Mouse (Mus musculus) liver, embryonic 11.5 days (tissue): ENCODE measurements at regions not wholly inside any gene's neighbourhood (a gene's known extent, or its start where the extent isn't known, plus 50 kb on each side); places are given as distances from the start of the nearest gene placed in this dataset.

Source experiments
- ATAC-seq: fragments of 200-750 bp; cut with Nextera tagmentation; replicated peaks from 2 replicates; pipeline ENCODE4 v1.8.0; 2017; ENCODE audit warnings: moderate number of reproducible peaks, mild to moderate bottlenecking, moderate TSS enrichment, moderate library complexity; ENCODE audit not compliant: low FRiP score
- DNase-seq: peaks from one replicate; pipeline ENCODE4 v3.0.0-alpha.2; 2017; ENCODE audit warnings: low spot score
- H3K27ac ChIP-seq: fragments of 300-500 bp; sonication (generic); 2 replicates; pipeline ENCODE4 v1.5.1; 2014; ENCODE audit warnings: mild to moderate bottlenecking, low read depth, low read length, control low read depth
- H3K27me3 ChIP-seq: fragments of 300-500 bp; sonication (generic); replicated peaks from 2 replicates; pipeline ENCODE4 v1.6.1; 2014; ENCODE audit warnings: low read length, mixed read lengths; ENCODE audit not compliant: control insufficient read depth, insufficient read depth
- H3K36me3 ChIP-seq: fragments of 300-500 bp; sonication (generic); 2 replicates; pipeline ENCODE4 v1.6.1; 2014; ENCODE audit warnings: mild to moderate bottlenecking, low read length, moderate library complexity, mixed read lengths; ENCODE audit not compliant: control insufficient read depth, insufficient read depth
- H3K4me1 ChIP-seq: fragments of 300-500 bp; sonication (generic); replicated peaks from 2 replicates; pipeline ENCODE4 v1.6.1; 2014; ENCODE audit warnings: low read length, mixed read lengths; ENCODE audit not compliant: control insufficient read depth, insufficient read depth
- H3K4me2 ChIP-seq: fragments of 300-500 bp; sonication (generic); 2 replicates; pipeline ENCODE4 v1.6.1; 2014; ENCODE audit warnings: mild to moderate bottlenecking, control low read depth, moderate library complexity
- H3K4me3 ChIP-seq: fragments of 300-500 bp; sonication (generic); 2 replicates; pipeline ENCODE4 v1.5.1; 2014; ENCODE audit warnings: low read depth, low read length, control low read depth
- H3K9ac ChIP-seq: fragments of 300-500 bp; sonication (generic); 2 replicates; pipeline ENCODE4 v1.6.1; 2014; ENCODE audit warnings: low read depth, low read length, control low read depth
- H3K9me3 ChIP-seq: fragments of 300-500 bp; sonication (generic); 2 replicates; pipeline ENCODE4 v1.6.1; 2016; ENCODE audit warnings: low read length, inconsistent platforms, mixed read lengths; ENCODE audit not compliant: control insufficient read depth
- WGBS: fragments of 180-500 bp; shearing (Covaris S2); extraction: QIAGEN DNeasy Blood & Tissue Kit; methylation state at CpG from one replicate; pipeline ENCODE4 v1.1.7; 2014; 5-methylcytosine and 5-hydroxymethylcytosine counted together

GRCm38 (mm10) chr9:40608596-40608995 is 61.8 kb upstream of the Gm21915 start:
- ATAC-seq, result no peak
- H3K9me3 ChIP-seq, result no peaks in the 10 kb centered on the region
- H3K9ac ChIP-seq, result no peak overlapping the region
- no peak overlapping the region for H3K4me2 ChIP-seq
- no peak for DNase-seq
- H3K27ac ChIP-seq, result no peak overlapping the region
- H3K4me1 ChIP-seq, result no peaks in the 10 kb centered on the region; the same call in 1 of the 2 replicates
- H3K36me3 ChIP-seq, result no peaks in the 10 kb centered on the region
- H3K27me3 ChIP-seq, result no peaks in the 10 kb centered on the region
- WGBS, result 84% methylated on average over 14 of the region's 14 CpGs
- no peak overlapping the region for H3K4me3 ChIP-seq

- no peaks in the 10 kb centered on the region; the same call in 1 of the 2 replicates for H3K4me1 ChIP-seq
- no peaks in the 10 kb centered on the region for H3K36me3 ChIP-seq
- H3K27me3 ChIP-seq, result no peaks in the 10 kb centered on the region
- H3K4me2 ChIP-seq, result no peak overlapping the region
- no peaks in the 10 kb centered on the region for H3K9me3 ChIP-seq
- H3K4me3 ChIP-seq, result no peak overlapping the region
- no peak overlapping the region for H3K27ac ChIP-seq
- 87% methylated on average over 18 of the region's 18 CpGs for WGBS
- DNase-seq, result no peak
- H3K9ac ChIP-seq, result no peak overlapping the region
- no peak for ATAC-seq
Measured at GRCm38 (mm10) chr9:40607941-40608340, 62.5 kb upstream of the Gm21915 start.

- no peak for ATAC-seq
- H3K4me1 ChIP-seq, result no peaks in the 10 kb centered on the region
- no peaks in the 10 kb centered on the region for H3K9me3 ChIP-seq
- H3K4me3 ChIP-seq, result no peak overlapping the region
- no peaks in the 10 kb centered on the region for H3K36me3 ChIP-seq
- DNase-seq, result no peak
- H3K27me3 ChIP-seq, result no peaks in the 10 kb centered on the region
- H3K9ac ChIP-seq, result no peak overlapping the region
- no peak overlapping the region for H3K27ac ChIP-seq
- H3K4me2 ChIP-seq, result no peak overlapping the region
- WGBS, result 33% methylated on average over 1 of the region's 1 CpGs
Measured at GRCm38 (mm10) chr9:40603521-40603920, 66.9 kb upstream of the Gm21915 start.

GRCm38 (mm10) chr9:40598431-40598831 is 67.2 kb upstream of the Gramd1b start:
- Histone ChIP-seq H3K36me3 (no peaks in the 10 kb centered on the region), H3K9me3 (no peaks in the 10 kb centered on the region), H3K27ac (no peak overlapping the region), H3K4me1 (no peaks in the 10 kb centered on the region), H3K4me2 (no peak overlapping the region), H3K4me3 (no peak overlapping the region), H3K9ac (no peak overlapping the region), H3K27me3 (no peaks in the 10 kb centered on the region)
- DNase-seq (no peak), ATAC-seq (no peak)
- 72% methylated on average over 7 of the region's 7 CpGs for WGBS

GRCm38 (mm10) chr9:40587421-40587820 is 56.2 kb upstream of the Gramd1b start:
- H3K4me1 ChIP-seq, result no peaks in the 10 kb centered on the region
- H3K27ac ChIP-seq, result no peak overlapping the region
- no peaks in the 10 kb centered on the region for H3K36me3 ChIP-seq
- no peaks in the 10 kb centered on the region for H3K9me3 ChIP-seq
- no peaks in the 10 kb centered on the region for H3K27me3 ChIP-seq
- WGBS, result 67% methylated on average over 2 of the region's 2 CpGs
- DNase-seq (no peak), ATAC-seq (no peak)
- no peak overlapping the region for H3K4me2 ChIP-seq
- no peak overlapping the region for H3K4me3 ChIP-seq
- no peak overlapping the region for H3K9ac ChIP-seq

GRCm38 (mm10) chr9:40586581-40586980 is 55.4 kb upstream of the Gramd1b start:
- Histone ChIP-seq H3K4me2 (no peak overlapping the region), H3K27me3 (no peaks in the 10 kb centered on the region), H3K9ac (no peak overlapping the region), H3K9me3 (no peaks in the 10 kb centered on the region), H3K4me1 (no peaks in the 10 kb centered on the region), H3K27ac (no peak overlapping the region), H3K36me3 (no peaks in the 10 kb centered on the region), H3K4me3 (no peak overlapping the region)
- ATAC-seq (no peak), DNase-seq (no peak)
- WGBS, result 78% methylated on average over 7 of the region's 7 CpGs

- H3K27ac ChIP-seq, result no peak overlapping the region
- H3K4me3 ChIP-seq, result no peak overlapping the region
- WGBS, result 56% methylated on average over 11 of the region's 11 CpGs
- H3K27me3 ChIP-seq, result no peaks in the 10 kb centered on the region
- H3K9ac ChIP-seq, result no peak overlapping the region
- no peaks in the 10 kb centered on the region for H3K9me3 ChIP-seq
- H3K4me2 ChIP-seq, result no peak overlapping the region
- DNase-seq (peak; percentile 51), ATAC-seq (no peak)
- H3K4me1 ChIP-seq, result no peaks in the 10 kb centered on the region
- H3K36me3 ChIP-seq, result no peaks in the 10 kb centered on the region
Measured at GRCm38 (mm10) chr9:40583554-40583953, 52.4 kb upstream of the Gramd1b start.

GRCm38 (mm10) chr9:40581854-40582253 is 50.7 kb upstream of the Gramd1b start:
- no peaks in the 10 kb centered on the region for H3K27me3 ChIP-seq
- no peak overlapping the region for H3K4me3 ChIP-seq
- no peak for ATAC-seq
- H3K4me2 ChIP-seq, result no peak overlapping the region
- H3K9ac ChIP-seq, result no peak overlapping the region
- no peaks in the 10 kb centered on the region for H3K9me3 ChIP-seq
- H3K27ac ChIP-seq, result no peak overlapping the region
- 45% methylated on average over 2 of the region's 2 CpGs for WGBS
- no peaks in the 10 kb centered on the region for H3K36me3 ChIP-seq
- DNase-seq, result no peak
- no peaks in the 10 kb centered on the region for H3K4me1 ChIP-seq
